Mouse (Mus musculus) cortical plate, adult 2 months (tissue): ENCODE measurements around the gene Qrfp.

Experiments used
- CTCF ChIP-seq: fragments of 200-500 bp; IDR thresholded peaks from 2 replicates; pipeline ENCODE4 v1.5.1; 2011; ENCODE audit warnings: mild to moderate bottlenecking, control low read depth, low read length; ENCODE audit not compliant: insufficient read depth; ENCODE audit errors: extremely low read depth
- POLR2A ChIP-seq: fragments of 200-500 bp; IDR thresholded peaks from 2 replicates; pipeline ENCODE4 v1.6.1; 2011; ENCODE audit warnings: mild to moderate bottlenecking, low read length, control low read depth; ENCODE audit not compliant: insufficient read depth; ENCODE audit errors: extremely low read depth

DNA sequence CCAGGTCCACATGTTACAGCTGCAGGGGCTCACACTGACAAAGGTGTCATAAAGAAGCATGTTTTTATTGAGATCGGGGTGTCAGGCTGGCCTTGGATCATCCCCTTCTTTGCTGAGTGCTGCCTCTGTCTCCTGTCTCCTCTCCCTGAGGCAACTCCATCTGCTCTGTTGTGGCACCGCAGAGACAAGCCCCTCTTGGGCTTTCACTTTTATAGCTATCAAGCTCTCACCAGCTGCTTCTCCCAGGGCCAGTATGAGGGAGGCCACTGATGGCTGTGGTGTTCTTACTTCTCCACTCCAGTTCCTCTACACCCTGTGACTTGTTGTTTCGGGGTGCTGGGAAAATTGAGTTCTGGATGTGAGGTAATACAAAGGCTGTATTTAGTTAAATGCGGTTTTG lies 41.3 kb downstream of the Qrfp start:
- TF ChIP-seq CTCF (no peak), POLR2A (no peak)
